Mouse (Mus musculus) adipocyte (in vitro differentiated cells): Measurements from ENCODE around the gene Chst13.
A peak's percentile ranks its signal among the peaks of the same experiment; 100 is the strongest.

Experiments
- DNase-seq: peaks from one replicate; pipeline ENCODE4 v3.0.0-alpha.2; 2016; ENCODE audit warnings: low spot score

The Chst13 gene

DNA sequence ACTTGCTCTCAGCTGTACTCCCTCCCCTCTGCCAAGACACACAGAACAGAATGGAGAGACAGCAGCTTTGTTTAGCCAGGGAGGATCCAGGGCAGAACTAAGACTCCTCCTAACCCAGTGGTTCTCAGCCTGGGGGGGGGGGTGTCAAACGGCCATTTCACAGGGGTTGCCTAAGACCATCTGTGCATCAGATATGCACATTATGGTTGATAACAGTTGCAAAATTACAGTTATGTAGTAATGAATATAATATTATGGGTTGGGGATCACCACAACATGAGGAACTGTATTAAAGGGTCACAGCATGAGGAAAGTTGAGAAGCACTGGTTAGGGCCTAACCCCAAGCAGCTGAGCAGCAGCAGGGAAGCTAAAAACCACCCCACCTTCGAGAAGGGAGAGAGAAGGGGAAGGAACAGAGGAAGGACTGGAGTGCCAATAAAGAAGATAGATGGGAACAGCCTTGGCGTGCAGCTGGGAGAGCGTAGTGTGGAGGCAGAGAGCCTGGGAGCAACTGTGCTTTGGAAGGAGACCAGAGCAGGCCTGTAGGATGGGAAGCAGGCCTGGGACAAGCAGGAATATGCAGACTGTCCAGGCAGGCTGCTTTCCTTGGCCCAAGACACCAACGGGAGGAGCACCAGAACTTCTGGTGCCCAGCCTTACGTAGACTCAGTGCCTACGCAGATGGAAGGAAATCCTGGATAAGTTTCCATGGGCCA, 5.4 kb downstream of the Chst13 start:
- DNase-seq: peak; percentile 53

DNA sequence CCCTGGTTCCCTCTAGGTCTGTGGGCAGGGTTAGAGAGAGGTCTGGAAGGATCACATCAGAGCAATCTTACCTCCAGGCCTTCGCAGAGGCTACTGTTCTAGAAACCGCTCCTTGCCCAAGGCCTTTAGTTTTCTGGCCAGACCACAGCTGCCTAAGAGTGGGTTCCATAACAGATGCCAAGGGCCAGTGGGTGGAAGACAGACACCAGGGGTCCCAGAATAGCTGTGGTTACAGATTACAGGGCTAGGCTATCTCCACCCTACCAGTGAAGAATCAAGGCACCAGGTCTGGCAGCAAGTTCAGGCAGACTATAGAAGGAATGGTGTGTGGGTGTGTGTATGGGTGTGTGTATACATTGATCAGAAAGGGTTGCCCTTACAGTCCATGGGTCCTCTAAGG, 6.0 kb downstream of the Chst13 start:
- no peak for DNase-seq

DNA sequence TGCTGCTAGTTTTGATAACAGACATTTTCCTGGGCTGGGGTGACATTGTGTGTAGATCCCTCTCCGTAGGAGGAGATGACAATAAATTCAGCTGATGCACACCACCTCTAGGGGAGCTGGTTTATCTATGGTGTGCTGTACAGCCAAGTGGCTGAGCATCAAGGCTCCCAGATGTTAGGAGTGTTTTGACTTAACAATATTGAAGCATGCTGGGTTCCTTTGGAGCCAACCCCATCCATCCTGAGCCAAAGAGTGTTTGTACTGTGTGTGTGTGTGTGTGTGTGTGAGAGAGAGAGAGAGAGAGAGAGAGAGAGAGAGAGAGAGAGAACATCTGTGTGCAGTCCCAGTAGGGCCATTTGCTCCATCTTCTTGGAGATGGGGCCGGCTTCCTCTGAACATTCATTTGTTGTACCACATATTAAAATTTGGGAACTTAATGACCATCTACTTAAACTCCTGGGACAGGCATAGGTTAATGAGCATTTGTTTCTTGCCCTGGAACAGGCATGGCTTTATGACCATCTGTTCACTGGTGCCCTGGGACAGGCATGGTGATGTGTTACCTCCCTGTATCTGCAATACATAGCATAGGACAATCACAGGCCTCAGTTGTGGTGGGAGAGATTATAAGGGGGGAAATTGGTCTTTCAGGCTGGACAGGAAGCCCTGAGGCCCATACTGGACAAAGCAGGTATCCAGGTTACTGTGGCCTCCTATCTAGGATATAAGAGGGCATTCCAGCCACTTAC, 7.3 kb downstream of the Chst13 start:
- DNase-seq: no peak

- DNase-seq: no peak
Observed at GRCm38 (mm10) chr6:90315961-90316360, 9.0 kb downstream of the Chst13 start.

- no peak for DNase-seq
Observed at GRCm38 (mm10) chr6:90308839-90309778, 15.9 kb downstream of the Chst13 start.

- DNase-seq: peak; percentile 80
Observed at GRCm38 (mm10) chr6:90306315-90306975, 18.5 kb downstream of the Chst13 start.

DNA sequence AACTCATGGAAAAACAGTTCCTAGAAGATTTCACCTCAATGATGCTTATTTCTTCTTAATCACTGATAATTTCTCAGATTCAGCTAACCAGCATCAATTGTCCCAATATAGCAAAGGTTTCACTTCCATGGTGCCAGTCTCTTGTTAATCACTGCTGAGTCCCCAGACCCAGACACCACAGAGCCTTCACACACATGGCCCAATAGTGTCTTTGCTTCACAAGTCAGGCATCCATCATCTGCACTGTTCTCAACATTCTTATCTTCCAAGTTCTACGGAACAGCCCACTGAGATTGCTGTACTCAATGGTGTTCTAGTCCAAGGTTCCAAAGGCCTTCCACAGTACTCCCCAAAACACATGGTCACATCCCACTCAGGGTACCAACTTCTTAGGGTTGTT, 24.1 kb downstream of the Chst13 start, which contains the start of gene BC048671:
BC048671 (plus strand) TSS at position 301 of the 400 bp plus-strand sequence.
- DNase-seq: no peak

DNA sequence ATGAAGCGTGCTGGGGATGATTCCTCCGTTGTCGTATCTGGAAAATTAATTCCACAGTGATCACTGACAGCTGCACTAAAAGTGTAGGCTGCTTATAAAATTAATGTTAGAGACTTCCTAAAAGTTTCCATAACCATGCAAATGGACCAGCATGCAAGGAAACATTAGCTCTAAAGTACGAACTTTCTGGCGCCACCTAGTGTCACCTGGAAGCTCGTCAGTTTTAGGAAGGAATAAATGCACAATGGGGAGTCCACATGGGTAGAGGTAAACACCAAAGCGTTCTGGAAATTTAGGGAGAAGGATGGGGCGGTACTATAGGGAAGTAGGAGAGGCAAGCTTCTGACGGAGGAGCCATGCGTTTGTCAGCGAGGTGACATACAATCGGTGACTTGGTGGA, 36.7 kb downstream of the Chst13 start:
- DNase-seq: peak; percentile 49
